Mouse (Mus musculus): ENCODE data around the gene Runx2. TPM values are rescaled to one million over a fixed set of nuclear protein-coding genes. Genes with fewer than 3 reads are reported as not detected.

Gene Runx2
- total RNA-seq, 2 experiments from 2014 or later, result 12.3 to 15.8 TPM

- intact Hi-C loops (cut with DNase I), result loop anchor here (10.0 kb wide), 1 partner anchor 726 kb away; no protein-coding TSS in a partner anchor
- Histone ChIP-seq H3K27ac (no peak overlapping the region), H3K4me3 (no peak overlapping the region)
- no peak for DNase-seq (ENCODE audit: extremely low spot score in 1 of 2, low spot score in 2 of 2)
- no peak for TF ChIP-seq CTCF (IDR thresholded peaks at IDR 0.05)
Measured at GRCm38 (mm10) chr17:44528617-44529016, 286.0 kb downstream of the Runx2 start.

- no peak for TF ChIP-seq CTCF (IDR thresholded peaks at IDR 0.05)
- intact Hi-C loops (cut with DNase I), result loop anchor here (5.0 to 10.0 kb wide), 2 partner anchors 213 to 731 kb away; no protein-coding TSS in a partner anchor
- H3K4me3 ChIP-seq, result no peak overlapping the region
- no peak overlapping the region for H3K27ac ChIP-seq
- no peak for DNase-seq (ENCODE audit: extremely low spot score in 1 of 2, low spot score in 2 of 2)
Measured at GRCm38 (mm10) chr17:44524146-44524545, 290.5 kb downstream of the Runx2 start.

- no peak for DNase-seq (ENCODE audit: extremely low spot score in 1 of 2, low spot score in 2 of 2)
- intact Hi-C loops (cut with DNase I), result loop anchor here (5.0 to 10.0 kb wide), 2 partner anchors 214 to 732 kb away; no protein-coding TSS in a partner anchor
- H3K27ac ChIP-seq, result no peak overlapping the region
- no peak overlapping the region for H3K4me3 ChIP-seq
- no peak for TF ChIP-seq CTCF (IDR thresholded peaks at IDR 0.05)
Measured at GRCm38 (mm10) chr17:44522906-44523305, 291.7 kb downstream of the Runx2 start.

- peak in 1 of 2 experiments; percentile 16 for DNase-seq (ENCODE audit: extremely low spot score in 1 of 2, low spot score in 2 of 2)
- TF ChIP-seq CTCF (IDR thresholded peaks at IDR 0.05), result no peak; the same call in none of the 2 replicates
- peak overlapping the region; percentile 74 for H3K27ac ChIP-seq
- intact Hi-C loops (cut with DNase I), result loop anchor here (5.0 to 10.0 kb wide), 2 partner anchors 217 to 734 kb away; no protein-coding TSS in a partner anchor
- no peak overlapping the region for H3K4me3 ChIP-seq
Measured at GRCm38 (mm10) chr17:44520122-44521075, 294.2 kb downstream of the Runx2 start.

GRCm38 (mm10) chr17:44519356-44519755 is 295.2 kb downstream of the Runx2 start:
- TF ChIP-seq CTCF (IDR thresholded peaks at IDR 0.05), result no peak
- Histone ChIP-seq H3K27ac (no peak overlapping the region), H3K4me3 (no peak overlapping the region)
- intact Hi-C loops (cut with DNase I), result no loop called here
- DNase-seq (ENCODE audit: extremely low spot score in 1 of 2, low spot score in 2 of 2), result no peak

GRCm38 (mm10) chr17:44518156-44518555 is 296.4 kb downstream of the Runx2 start:
- no peak for TF ChIP-seq CTCF (IDR thresholded peaks at IDR 0.05)
- DNase-seq (ENCODE audit: extremely low spot score in 1 of 2, low spot score in 2 of 2), result no peak
- intact Hi-C loops (cut with DNase I), result no loop called here
- Histone ChIP-seq H3K4me3 (no peak overlapping the region), H3K27ac (no peak overlapping the region)

- DNase-seq (ENCODE audit: extremely low spot score in 1 of 2, low spot score in 2 of 2), result no peak
- no peak overlapping the region for H3K27ac ChIP-seq
- TF ChIP-seq CTCF (IDR thresholded peaks at IDR 0.05), result no peak
- no peak overlapping the region for H3K4me3 ChIP-seq
- intact Hi-C loops (cut with DNase I), result no loop called here
Measured at GRCm38 (mm10) chr17:44508198-44508715, 306.3 kb downstream of the Runx2 start.

- DNase-seq (ENCODE audit: extremely low spot score in 1 of 2, low spot score in 2 of 2), result no peak
- no peak overlapping the region for H3K4me3 ChIP-seq
- intact Hi-C loops (cut with DNase I), result no loop called here
- no peak overlapping the region for H3K27ac ChIP-seq
- no peak for TF ChIP-seq CTCF (IDR thresholded peaks at IDR 0.05)
Measured at GRCm38 (mm10) chr17:44507741-44508140, 306.9 kb downstream of the Runx2 start.

- no peak for DNase-seq (ENCODE audit: extremely low spot score in 1 of 2, low spot score in 2 of 2)
- intact Hi-C loops (cut with DNase I), result no loop called here
- Histone ChIP-seq H3K4me3 (no peak overlapping the region), H3K27ac (no peak overlapping the region)
- TF ChIP-seq CTCF (IDR thresholded peaks at IDR 0.05), result no peak
Measured at GRCm38 (mm10) chr17:44506524-44506923, 308.1 kb downstream of the Runx2 start.

GRCm38 (mm10) chr17:44504794-44505317 is 309.7 kb downstream of the Runx2 start:
- Histone ChIP-seq H3K27ac (no peak overlapping the region), H3K4me3 (no peak overlapping the region)
- no peak for TF ChIP-seq CTCF (IDR thresholded peaks at IDR 0.05)
- intact Hi-C loops (cut with DNase I), result no loop called here
- no peak for DNase-seq (ENCODE audit: extremely low spot score in 1 of 2, low spot score in 2 of 2)

GRCm38 (mm10) chr17:44502176-44502575 is 312.4 kb downstream of the Runx2 start:
- intact Hi-C loops (cut with DNase I), result no loop called here
- no peak for DNase-seq (ENCODE audit: extremely low spot score in 1 of 2, low spot score in 2 of 2)
- H3K4me3 ChIP-seq, result no peak overlapping the region
- no peak for TF ChIP-seq CTCF (IDR thresholded peaks at IDR 0.05)
- H3K27ac ChIP-seq, result no peak overlapping the region

GRCm38 (mm10) chr17:44500306-44500899 is 314.2 kb downstream of the Runx2 start:
- no peak for DNase-seq (ENCODE audit: extremely low spot score in 1 of 2, low spot score in 2 of 2)
- TF ChIP-seq CTCF (IDR thresholded peaks at IDR 0.05), result no peak
- Histone ChIP-seq H3K27ac (no peak overlapping the region), H3K4me3 (no peak overlapping the region)
- intact Hi-C loops (cut with DNase I), result no loop called here
